Mouse (Mus musculus) kidney, adult 2 months (tissue): ENCODE data around the gene Itgb5.

Experiments
- CTCF ChIP-seq: fragments of 200-500 bp; conservative IDR thresholded peaks from 2 replicates; pipeline ENCODE4 v1.5.1; 2011; ENCODE audit warnings: low read depth, mild to moderate bottlenecking, control low read depth, low read length, moderate library complexity, mixed read lengths; ENCODE audit not compliant: insufficient read depth, insufficient read length
- POLR2A ChIP-seq: fragments of 200-500 bp; IDR thresholded peaks from one replicate; pipeline ENCODE4 v1.6.1; 2011; ENCODE audit warnings: low read depth, low read length, control low read depth

DNA sequence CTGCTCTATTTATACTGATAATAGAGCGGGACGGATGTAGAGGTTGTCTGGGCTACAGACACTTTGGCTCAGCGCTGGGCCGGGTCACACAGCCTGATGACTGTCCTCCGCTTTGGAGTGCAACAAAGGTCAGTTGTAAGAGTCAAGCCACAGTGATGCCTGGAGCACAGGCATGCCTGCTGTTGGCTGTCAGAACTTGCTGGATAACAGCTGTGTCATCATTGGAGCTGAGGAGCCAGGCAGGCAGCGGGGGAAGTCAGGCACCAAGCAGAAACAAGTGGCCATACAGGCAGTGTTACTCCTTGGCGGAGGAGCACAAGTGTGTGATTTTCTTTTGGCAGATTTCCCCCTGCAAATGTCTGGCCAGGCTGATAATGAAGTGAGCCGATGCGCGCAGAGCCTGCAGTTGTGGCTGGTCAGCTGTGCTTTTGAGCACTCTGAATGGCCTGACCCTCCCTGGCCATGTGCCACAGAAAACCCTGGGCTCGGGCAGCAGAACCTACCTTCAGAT lies 111.9 kb downstream of the Itgb5 start:
- no peak for TF ChIP-seq CTCF
- no peak for TF ChIP-seq POLR2A
